In the genomic region with DNA sequence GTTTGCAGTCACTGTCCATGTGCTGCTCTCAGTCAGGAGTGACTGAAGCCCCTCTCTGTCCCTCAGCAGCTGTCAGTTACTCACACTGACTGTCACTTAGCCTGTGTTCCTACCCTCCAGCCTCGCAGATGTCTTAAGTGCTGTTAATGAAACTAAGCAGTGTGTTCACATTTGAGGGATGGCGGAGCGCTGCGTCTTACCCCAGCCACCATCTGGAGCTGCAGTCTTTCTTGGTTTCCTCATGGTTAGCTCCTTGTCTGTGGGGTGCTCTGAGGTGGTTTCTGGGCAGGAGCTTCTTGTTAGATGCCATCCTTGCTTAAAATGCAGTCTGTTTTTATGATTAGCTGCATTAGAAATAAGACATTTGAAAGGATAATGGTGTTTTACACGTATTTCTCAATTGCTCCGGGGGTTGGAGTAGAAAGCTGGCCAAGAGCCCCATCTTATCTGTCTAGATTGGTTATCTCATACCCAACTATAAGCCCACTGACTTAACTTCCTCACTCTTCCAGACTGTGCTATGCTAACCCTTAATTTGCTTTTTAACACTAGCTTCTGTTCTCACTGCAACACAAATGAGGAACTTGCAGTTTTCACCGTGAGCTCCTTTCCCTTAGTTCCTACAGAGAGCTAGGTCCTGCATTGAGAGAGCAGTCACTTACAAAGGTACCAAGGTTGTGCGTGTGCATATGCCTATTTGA, we compare ENCODE assay signal across 20 mouse cellular contexts. TPM values are rescaled to one million over a fixed set of nuclear protein-coding genes. Genes with fewer than 3 reads are reported as not detected.
A peak's percentile ranks its signal among the peaks of the same experiment; 100 is the strongest.
DNase-seq lines count a peak whose midpoint lies in the region; ATAC-seq and TF ChIP-seq lines count a peak whose summit lies in the region.
"Had no signal": no experiment of that assay in that cellular context is flagged by ENCODE, and none has a peak within 500 bp of the region (broad histone marks: within the 10 kb centered on the region; RNA-seq: fewer than 3 reads in every experiment).

No protein-coding gene starts in this region.

- H3K27me3 ChIP-seq in intestine, postnatal 0 days (replicated peaks; ENCODE audit: control insufficient read depth, insufficient read depth, low read length), result no peaks in the 10 kb centered on the region
- no peaks in the 10 kb centered on the region for H3K27me3 ChIP-seq in intestine, embryonic 15.5 days (replicated peaks)
- H3K27me3 ChIP-seq in spleen, adult 2 months (ENCODE audit: control insufficient read depth, insufficient read depth, low read length), result no peaks in the 10 kb centered on the region
- H3K27me3 ChIP-seq in G1E (ENCODE audit: insufficient read depth, low read length), result no peaks in the 10 kb centered on the region
- H3K27me3 ChIP-seq in megakaryocyte, embryonic 14.5 days (replicated peaks), result no peaks in the 10 kb centered on the region
- no peaks in the 10 kb centered on the region for H3K27me3 ChIP-seq in kidney, embryonic 15.5 days
- H3K27me3 ChIP-seq: heart, embryonic 15.5 days; neural tube, embryonic 12.5 days; stomach, embryonic 15.5 days had no signal

- TF ChIP-seq POLR2A in spleen, adult 2 months (IDR thresholded peaks at IDR 0.05; ENCODE audit: low read depth, low read length), result no peak

- H3K27ac ChIP-seq in intestine, postnatal 0 days (ENCODE audit: low read depth, low read length), result 0 out of 2 replicates have a peak overlapping the region, but pooled peaks have one; percentile 52
- no peak overlapping the region for H3K27ac ChIP-seq in intestine, embryonic 15.5 days
- 0 out of 2 replicates have a peak overlapping the region, but pooled peaks have one; percentile 4 for H3K27ac ChIP-seq in spleen, adult 2 months (ENCODE audit: insufficient read depth, low read length)
- H3K27ac ChIP-seq in kidney, embryonic 15.5 days, result no peak overlapping the region
- H3K27ac ChIP-seq: gastrocnemius, adult 2 months; heart, embryonic 15.5 days; hindbrain, embryonic 14.5 days; macrophage; neural tube, embryonic 12.5 days; stomach, embryonic 15.5 days had no signal

- no peak for ATAC-seq in intestine, postnatal 0 days
- no peak for ATAC-seq in intestine, embryonic 15.5 days
- ATAC-seq in G1E (ENCODE audit: extremely low read depth, insufficient number of reproducible peaks, low FRiP score, poor library complexity, severe bottlenecking), result 0 out of 2 replicates have a peak, but pooled peaks have one; percentile 22
- ATAC-seq in kidney, embryonic 15.5 days (replicated peaks; ENCODE audit: low FRiP score), result no peak
- ATAC-seq: forebrain, embryonic 16.5 days had no signal

- WGBS in intestine, postnatal 0 days, result 83% methylated on average over 8 of the region's 8 CpGs
- WGBS in intestine, embryonic 15.5 days, result 84% methylated on average over 8 of the region's 8 CpGs
- 42% methylated on average over 8 of the region's 8 CpGs for WGBS in spleen, adult 2 months
- 91% methylated on average over 8 of the region's 8 CpGs for WGBS in kidney, embryonic 15.5 days

- no peak for TF ChIP-seq CTCF in intestine, postnatal 0 days (IDR thresholded peaks at IDR 0.05; ENCODE audit: low read depth)
- no peak for TF ChIP-seq CTCF in spleen, adult 2 months (IDR thresholded peaks at IDR 0.05; ENCODE audit: extremely low read depth, insufficient read depth, insufficient read length, insufficient replicate concordance)
- no peak for TF ChIP-seq CTCF in G1E (IDR thresholded peaks at IDR 0.05; ENCODE audit: low read depth, low read length)

- H3K36me3 ChIP-seq in intestine, postnatal 0 days (ENCODE audit: control insufficient read depth, insufficient read depth), result peaks cover 25% of the 10 kb centered on the region; the same call in 1 of the 2 replicates
- peaks cover 3% of the 10 kb centered on the region; the same call in 1 of the 2 replicates for H3K36me3 ChIP-seq in intestine, embryonic 15.5 days
- H3K36me3 ChIP-seq in spleen, adult 2 months (ENCODE audit: control insufficient read depth, insufficient read depth, low read length), result peaks cover 1% of the 10 kb centered on the region; the same call in 1 of the 2 replicates
- H3K36me3 ChIP-seq in G1E (replicated peaks), result peaks cover 42% of the 10 kb centered on the region
- peaks cover 40% of the 10 kb centered on the region for H3K36me3 ChIP-seq in megakaryocyte, embryonic 14.5 days (replicated peaks; ENCODE audit: low read length)
- H3K36me3 ChIP-seq in kidney, embryonic 15.5 days, result peaks cover 8% of the 10 kb centered on the region; the same call in 1 of the 2 replicates
- H3K36me3 ChIP-seq: heart, embryonic 15.5 days; stomach, embryonic 15.5 days had no signal

- H3K9ac ChIP-seq in intestine, postnatal 0 days (ENCODE audit: low read depth, low read length), result no peak overlapping the region
- no peak overlapping the region for H3K9ac ChIP-seq in intestine, embryonic 15.5 days
- no peak overlapping the region for H3K9ac ChIP-seq in kidney, embryonic 15.5 days
- H3K9ac ChIP-seq: heart, embryonic 15.5 days; hindbrain, embryonic 14.5 days; neural tube, embryonic 12.5 days; stomach, embryonic 15.5 days had no signal

- no peak overlapping the region for H3K4me2 ChIP-seq in intestine, postnatal 0 days (replicated peaks; ENCODE audit: low read depth)
- no peak overlapping the region for H3K4me2 ChIP-seq in intestine, embryonic 15.5 days (replicated peaks)
- no peak overlapping the region for H3K4me2 ChIP-seq in kidney, embryonic 15.5 days
- H3K4me2 ChIP-seq: heart, embryonic 15.5 days; hindbrain, embryonic 14.5 days; neural tube, embryonic 12.5 days; stomach, embryonic 15.5 days had no signal

- H3K4me1 ChIP-seq in intestine, postnatal 0 days (replicated peaks; ENCODE audit: control insufficient read depth, insufficient read depth, low read length), result no peaks in the 10 kb centered on the region
- 0 out of 2 replicates have a peak, but pooled peaks cover 2% of the 10 kb centered on the region for H3K4me1 ChIP-seq in intestine, embryonic 15.5 days (replicated peaks)
- H3K4me1 ChIP-seq in spleen, adult 2 months (ENCODE audit: control insufficient read depth, insufficient read depth, insufficient read length), result no peaks in the 10 kb centered on the region; the same call in 1 of the 2 replicates
- peaks cover 19% of the 10 kb centered on the region for H3K4me1 ChIP-seq in G1E (ENCODE audit: insufficient read depth, low read depth, low read length)
- H3K4me1 ChIP-seq in megakaryocyte, embryonic 14.5 days, result peaks cover 50% of the 10 kb centered on the region
- H3K4me1 ChIP-seq in kidney, embryonic 15.5 days, result 0 out of 2 replicates have a peak, but pooled peaks cover 2% of the 10 kb centered on the region
- H3K4me1 ChIP-seq: neural tube, embryonic 12.5 days had no signal

- no peak overlapping the region for H3K4me3 ChIP-seq in intestine, postnatal 0 days (ENCODE audit: low read depth, low read length)
- H3K4me3 ChIP-seq in intestine, embryonic 15.5 days (replicated peaks), result no peak overlapping the region
- H3K4me3 ChIP-seq in spleen, adult 2 months (ENCODE audit: extremely low read depth, insufficient read depth, insufficient read length), result no peak overlapping the region
- no peak overlapping the region for H3K4me3 ChIP-seq in G1E (ENCODE audit: low read depth, low read length)
- peak overlapping the region; percentile 74 for H3K4me3 ChIP-seq in megakaryocyte, embryonic 14.5 days (replicated peaks)
- no peak overlapping the region for H3K4me3 ChIP-seq in kidney, embryonic 15.5 days (replicated peaks)
- H3K4me3 ChIP-seq: gastrocnemius, adult 2 months; heart, embryonic 15.5 days; neural tube, embryonic 12.5 days; stomach, embryonic 15.5 days had no signal

- DNase-seq in spleen, adult 2 months (ENCODE audit: low read depth in 1 of 2, low spot score in 2 of 2), result no peak
- no peak for DNase-seq in spleen, postnatal 4 days (ENCODE audit: low spot score in 2 of 2)
- peak; percentile 10 for DNase-seq in G1E (ENCODE audit: low spot score)
- DNase-seq in adrenal gland, adult 8-10 months, result no peak
- DNase-seq: adrenal gland, postnatal 10 days; cerebellum, adult 2 months; gastrocnemius, adult 2 months; heart, adult 18-20 months; kidney, adult 18-20 months; lung, adult 2 months had no signal

- no peaks in the 10 kb centered on the region for H3K9me3 ChIP-seq in intestine, postnatal 0 days (ENCODE audit: control insufficient read depth)
- no peaks in the 10 kb centered on the region for H3K9me3 ChIP-seq in intestine, embryonic 15.5 days
- H3K9me3 ChIP-seq in G1E (replicated peaks), result no peaks in the 10 kb centered on the region
- no peaks in the 10 kb centered on the region for H3K9me3 ChIP-seq in megakaryocyte, embryonic 14.5 days
- no peaks in the 10 kb centered on the region for H3K9me3 ChIP-seq in kidney, embryonic 15.5 days (replicated peaks)
- H3K9me3 ChIP-seq: heart, embryonic 15.5 days; neural tube, embryonic 12.5 days; stomach, embryonic 15.5 days had no signal

RNA-seq across cellular contexts. Expression of a gene that starts 19.0 kb away (rescaled TPM):
- 14.9 and 15.7 TPM in 2 replicates for polyA plus RNA-seq in intestine, postnatal 0 days (2015; fragmentation: Nextera tagmentation; extraction: Ambion mirVana)
- 29.7 and 31.4 TPM in 2 replicates for polyA plus RNA-seq in intestine, embryonic 15.5 days (2015; fragmentation: Nextera tagmentation; extraction: Ambion mirVana)
- polyA plus RNA-seq in spleen, adult 2 months (2012; rRNA removed), result 40.4 and 44.7 TPM in 2 replicates
- total RNA-seq in G1E (2014; fragmentation: Nextera tagmentation) (13.5 and 23.6 TPM in 2 replicates), G1E (2017) (11.5 and 15.7 TPM in 2 replicates)
- polyA plus RNA-seq in G1E (2012), result 137 and 140 TPM in 2 replicates
- polyA plus RNA-seq in megakaryocyte, embryonic 14.5 days (2012; ENCODE audit: insufficient read depth, low replicate concordance), result 71.5 and 343 TPM in 2 replicates
- total RNA-seq in adrenal gland, adult 8-10 months (2022), result 100 to 1,000 TPM; 110 to 118 (median 116) TPM
- 37.9 and 38.8 TPM in 2 replicates for polyA plus RNA-seq in kidney, embryonic 15.5 days (2015; fragmentation: Nextera tagmentation; extraction: Ambion mirVana)

RNA-seq across cellular contexts. Expression of a gene that starts 47.1 kb away (rescaled TPM):
- 6.3 and 7.5 TPM in 2 replicates for polyA plus RNA-seq in intestine, postnatal 0 days (2015; fragmentation: Nextera tagmentation; extraction: Ambion mirVana)
- 22.0 and 22.3 TPM in 2 replicates for polyA plus RNA-seq in intestine, embryonic 15.5 days (2015; fragmentation: Nextera tagmentation; extraction: Ambion mirVana)
- 8.0 and 9.4 TPM in 2 replicates for polyA plus RNA-seq in spleen, adult 2 months (2012; rRNA removed)
- 5.4 and 7.1 TPM in 2 replicates for total RNA-seq in G1E (2014; fragmentation: Nextera tagmentation)
- total RNA-seq in G1E (2017), result 9.3 and 14.5 TPM in 2 replicates
- 12.9 and 13.4 TPM in 2 replicates for polyA plus RNA-seq in G1E (2012)
- 4.5 and 9.2 TPM in 2 replicates for polyA plus RNA-seq in megakaryocyte, embryonic 14.5 days (2012; ENCODE audit: insufficient read depth, low replicate concordance)
- 10 to 100 TPM; 10.5 to 14.6 (median 12.2) TPM for total RNA-seq in adrenal gland, adult 8-10 months (2022)
- polyA plus RNA-seq in kidney, embryonic 15.5 days (2015; fragmentation: Nextera tagmentation; extraction: Ambion mirVana), result 28.8 and 29.9 TPM in 2 replicates

RNA-seq across cellular contexts. Expression of a gene that starts 55.9 kb away (rescaled TPM):
- 10.0 and 10.8 TPM in 2 replicates for polyA plus RNA-seq in intestine, postnatal 0 days (2015; fragmentation: Nextera tagmentation; extraction: Ambion mirVana)
- polyA plus RNA-seq in intestine, embryonic 15.5 days (2015; fragmentation: Nextera tagmentation; extraction: Ambion mirVana), result 12.2 and 15.6 TPM in 2 replicates
- 35.8 and 35.9 TPM in 2 replicates for polyA plus RNA-seq in spleen, adult 2 months (2012; rRNA removed)
- 55.8 and 58.9 TPM in 2 replicates for total RNA-seq in G1E (2014; fragmentation: Nextera tagmentation)
- total RNA-seq in G1E (2017), result 6.9 and 8.2 TPM in 2 replicates
- polyA plus RNA-seq in G1E (2012), result 62.3 and 93.5 TPM in 2 replicates
- polyA plus RNA-seq in megakaryocyte, embryonic 14.5 days (2012; ENCODE audit: insufficient read depth, low replicate concordance), result 62.2 and 88.1 TPM in 2 replicates
- total RNA-seq in adrenal gland, adult 8-10 months (2022), result 10 to 100 TPM; 64.0 to 83.9 (median 70.9) TPM
- polyA plus RNA-seq in kidney, embryonic 15.5 days (2015; fragmentation: Nextera tagmentation; extraction: Ambion mirVana), result 16.9 and 17.5 TPM in 2 replicates

Comparison
In these comparisons a context has a peak if more than half of its experiments do, and no peak if none do; other contexts are left out.
1. H3K27ac ChIP-seq: peak in intestine, postnatal 0 days (single experiment) and spleen, adult 2 months (single experiment); none in intestine, embryonic 15.5 days (single experiment) and kidney, embryonic 15.5 days (single experiment).